Mouse (Mus musculus) right cerebral cortex, postnatal 10 days (tissue): ENCODE results near the gene Olfr890.
"Not testable (repeated sequence)": the region's sequence is repeated elsewhere in the genome, so short reads cannot be mapped to it uniquely, and the experiment has no call there.

Source experiments
- DNase-seq, 2 experiments: peaks; one replicate each; pipeline ENCODE4 v3.0.0; 2021; ENCODE audit warnings: low spot score in 2 of 2

Olfr890 gene

DNA sequence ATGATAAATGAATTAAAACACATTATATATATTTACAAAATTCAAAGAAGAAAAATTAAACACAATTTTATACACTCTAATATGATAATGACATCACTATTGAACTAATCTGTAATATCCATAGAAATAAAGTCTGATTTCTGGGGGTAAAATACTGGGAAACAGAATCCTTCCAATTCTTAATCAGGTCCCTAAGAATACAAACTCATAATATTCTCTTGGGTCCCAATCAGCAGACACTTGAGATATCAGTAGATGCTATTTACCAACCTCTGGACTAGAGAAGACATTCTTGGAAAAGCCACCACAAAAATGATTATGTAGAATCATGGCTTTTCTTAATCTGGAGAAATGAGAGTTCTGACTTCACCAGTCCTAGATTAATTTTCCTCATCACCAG is at the start of gene Olfr890:
Olfr890 (plus strand) TSS at position 301 of the 400 bp plus-strand sequence.
- no peak for DNase-seq

DNA sequence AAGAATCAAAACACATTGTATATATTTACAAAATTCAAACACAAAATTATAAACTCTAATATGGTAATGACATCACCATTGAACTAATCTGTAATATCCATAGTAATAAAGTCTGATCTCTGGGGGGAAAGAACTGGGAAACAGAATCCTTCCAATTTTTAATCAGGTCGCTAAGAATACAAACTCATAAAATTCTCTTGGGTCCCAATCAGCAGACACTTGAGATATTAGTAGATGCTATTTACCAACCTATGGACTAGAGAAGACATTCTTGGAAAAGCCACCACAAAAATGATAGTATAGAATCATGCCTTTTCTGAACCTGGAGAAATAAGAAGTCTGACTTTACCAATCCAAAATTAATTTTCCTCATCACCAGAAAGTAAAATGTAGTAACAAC is 34.5 kb upstream of the Olfr890 start, which contains the start of gene Olfr888:
Olfr888 (plus strand) TSS at position 301 of the 400 bp plus-strand sequence.
- DNase-seq: no peak

DNA sequence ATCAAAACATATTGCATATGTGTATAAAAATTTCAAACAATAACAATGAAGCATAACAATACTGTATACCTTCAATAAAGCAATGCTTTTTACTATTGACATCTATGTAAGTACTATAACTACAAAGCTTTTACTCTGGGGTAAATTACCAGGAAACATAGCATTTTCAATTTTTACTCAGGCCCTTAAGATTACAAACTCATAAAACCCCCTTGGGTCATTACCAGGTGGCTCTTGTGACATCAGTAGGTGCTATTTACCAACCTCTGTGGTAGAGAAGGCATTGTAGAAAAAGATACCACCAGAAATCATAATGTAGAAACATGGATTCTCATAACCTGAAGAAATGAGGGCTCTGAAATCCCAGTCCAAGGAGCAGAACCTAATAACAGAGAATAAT is 27.4 kb upstream of the Olfr890 start, which contains the start of gene Olfr889:
Olfr889 (plus strand) TSS at position 301 of the 400 bp plus-strand sequence.
- DNase-seq: no peak

DNA sequence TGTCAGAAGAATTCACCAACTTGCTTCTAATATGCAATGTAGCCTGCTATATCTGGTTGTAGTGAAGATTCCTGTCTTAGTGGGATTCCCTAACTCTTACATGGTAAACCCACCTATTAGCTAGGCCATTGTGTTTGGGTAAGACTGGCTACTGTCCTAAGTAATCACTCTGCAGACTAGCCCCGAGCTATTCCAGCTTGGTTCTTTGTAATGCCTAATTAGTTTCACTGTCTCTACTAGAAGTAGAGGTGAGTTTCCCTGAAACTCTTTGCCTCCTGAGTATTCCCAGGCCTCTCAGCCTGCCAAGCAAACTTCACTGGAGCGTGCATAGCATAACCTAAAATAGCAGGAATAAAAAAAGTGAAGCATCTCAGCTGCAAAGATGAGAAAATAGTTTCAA is 26.0 kb downstream of the Olfr890 start:
- DNase-seq: not testable (repeated sequence)

DNA sequence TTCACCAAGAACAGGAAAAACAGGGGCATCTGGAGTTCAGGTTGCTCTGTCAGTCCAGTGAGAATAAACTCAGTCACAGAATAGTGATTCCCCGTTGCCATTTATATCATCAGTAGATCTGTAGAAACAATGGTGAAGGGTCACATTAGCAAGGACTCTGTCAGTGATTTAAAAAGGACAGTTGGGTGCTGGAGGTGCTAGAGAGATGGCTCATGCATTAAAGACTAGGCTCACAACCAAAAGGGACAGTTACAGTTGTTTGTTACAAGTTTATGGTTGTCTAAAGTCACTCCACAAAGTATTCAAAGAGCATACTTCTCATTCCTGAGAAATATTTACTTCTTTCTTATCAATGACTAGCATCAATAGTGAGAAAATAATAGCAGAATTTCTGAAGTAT is 38.4 kb downstream of the Olfr890 start, which contains the start of gene Olfr891:
Olfr891 (minus strand) TSS at position 101 of the 400 bp plus-strand sequence.
- DNase-seq: no peak
